Mouse (Mus musculus): ENCODE data around the gene Pa2g4.
"Not testable (repeated sequence)": the region's sequence is repeated elsewhere in the genome, so short reads cannot be mapped to it uniquely, and the experiment has no call there.

Pa2g4 gene

DNA sequence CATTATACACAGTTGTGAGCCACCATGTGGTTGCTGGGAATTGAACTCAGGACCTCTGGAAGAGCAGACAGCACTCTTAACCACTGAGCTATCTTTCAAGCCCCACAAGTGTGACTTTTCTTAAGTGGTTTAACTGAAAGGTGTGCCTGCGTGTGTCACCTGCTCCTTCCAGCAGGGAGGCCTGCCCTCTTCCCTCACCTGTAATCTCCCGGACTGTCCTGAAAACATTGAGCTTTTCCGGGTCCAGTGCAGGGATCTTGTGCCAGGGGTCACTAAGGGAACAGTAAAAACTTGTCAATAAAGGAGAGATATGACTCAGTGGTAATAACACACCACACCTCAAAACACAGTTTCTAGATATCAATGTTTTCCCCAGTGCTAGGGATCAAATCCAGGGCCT is 13.5 kb upstream of the Pa2g4 start:
- DNase-seq (ENCODE audit: low spot score in 2 of 2), result no peak

DNA sequence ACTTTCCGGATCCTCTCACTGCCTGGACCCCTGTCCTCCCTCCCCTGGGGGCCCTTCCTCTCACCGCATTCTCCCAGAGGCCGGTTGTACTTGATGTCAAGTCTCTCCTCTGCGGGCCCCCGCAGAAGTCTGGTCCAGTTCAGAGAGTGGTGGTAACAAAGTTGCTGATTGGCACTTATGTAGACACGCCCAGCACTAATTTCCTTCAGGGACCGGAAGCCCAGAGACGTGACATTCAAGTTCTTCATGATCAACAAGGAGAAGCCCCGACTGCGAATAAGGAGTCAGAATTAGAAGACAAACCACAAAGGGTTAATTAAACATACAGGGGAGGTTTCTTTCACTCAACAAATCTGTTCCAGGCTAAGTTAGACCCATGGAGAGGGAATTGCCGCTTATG is 12.5 kb upstream of the Pa2g4 start:
- no peak for DNase-seq (ENCODE audit: low spot score in 2 of 2)

DNA sequence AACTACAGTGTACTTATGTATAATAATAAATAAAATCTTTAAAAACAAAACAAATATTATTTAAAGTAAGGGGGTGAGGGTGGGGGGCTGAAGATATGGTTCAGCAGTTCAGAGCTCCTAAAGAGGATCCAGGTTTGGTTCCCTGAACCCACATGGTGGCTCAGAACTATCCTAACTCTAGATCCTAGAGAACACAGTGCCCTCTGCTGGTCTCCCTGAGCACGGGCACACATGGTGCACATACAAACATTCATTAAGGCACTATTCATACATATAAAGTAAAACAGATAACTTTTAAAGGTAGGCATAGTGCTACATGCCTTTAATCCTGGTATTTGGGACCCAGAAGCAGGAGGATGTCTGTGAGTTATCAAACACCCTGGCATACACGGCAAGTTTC is 9.3 kb upstream of the Pa2g4 start:
- no peak for DNase-seq (ENCODE audit: low spot score in 2 of 2)

DNA sequence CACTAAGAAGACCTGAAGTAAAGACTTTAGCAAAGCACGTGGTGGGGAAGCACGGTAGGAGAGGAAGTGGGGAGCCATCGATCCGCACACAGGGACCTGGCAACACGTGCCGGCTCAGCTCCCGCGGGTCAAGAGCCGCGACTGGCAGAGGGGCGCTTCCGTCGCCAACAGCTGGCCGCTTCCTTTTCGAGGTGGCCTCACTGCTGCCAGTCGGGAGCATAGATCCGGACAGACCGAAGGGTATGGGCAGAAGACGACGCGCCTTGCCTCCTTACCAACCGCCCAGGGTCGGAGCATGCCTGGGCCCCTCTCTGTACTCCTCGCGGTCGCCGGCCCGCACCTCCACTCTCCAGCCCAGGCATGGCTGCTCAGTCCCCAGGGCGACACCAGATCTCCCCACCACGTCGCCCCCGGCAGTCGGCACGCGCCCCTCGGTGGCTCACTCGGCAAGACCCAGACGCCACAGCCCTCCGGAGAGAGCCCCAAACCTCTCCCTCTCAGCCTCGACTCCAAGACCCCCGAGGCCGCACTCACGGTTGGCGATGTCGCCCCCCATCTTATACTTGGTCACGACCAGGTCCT is 490 bp downstream of the Pa2g4 start:
- no peak for DNase-seq (ENCODE audit: low spot score in 2 of 2)

DNA sequence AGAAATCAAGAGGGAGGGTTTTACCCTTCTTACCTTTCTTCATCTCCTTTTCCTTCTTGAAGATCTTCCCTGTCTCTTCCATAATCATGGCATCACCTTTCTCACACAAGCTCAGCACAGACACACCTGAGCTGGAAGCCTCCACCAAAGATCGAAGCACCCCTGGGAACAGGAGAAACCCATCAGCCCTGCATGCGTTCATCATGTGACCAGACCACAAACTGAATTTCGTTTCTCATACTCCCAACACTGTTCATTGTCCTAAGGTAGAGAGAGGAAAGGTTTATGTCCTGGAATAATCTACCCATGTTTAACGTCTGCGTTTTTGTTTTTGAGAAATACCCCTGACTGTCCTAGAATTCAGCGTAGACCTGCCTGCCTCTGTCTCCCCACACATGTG is 2.2 kb downstream of the Pa2g4 start:
- DNase-seq (ENCODE audit: low spot score in 2 of 2), result no peak

DNA sequence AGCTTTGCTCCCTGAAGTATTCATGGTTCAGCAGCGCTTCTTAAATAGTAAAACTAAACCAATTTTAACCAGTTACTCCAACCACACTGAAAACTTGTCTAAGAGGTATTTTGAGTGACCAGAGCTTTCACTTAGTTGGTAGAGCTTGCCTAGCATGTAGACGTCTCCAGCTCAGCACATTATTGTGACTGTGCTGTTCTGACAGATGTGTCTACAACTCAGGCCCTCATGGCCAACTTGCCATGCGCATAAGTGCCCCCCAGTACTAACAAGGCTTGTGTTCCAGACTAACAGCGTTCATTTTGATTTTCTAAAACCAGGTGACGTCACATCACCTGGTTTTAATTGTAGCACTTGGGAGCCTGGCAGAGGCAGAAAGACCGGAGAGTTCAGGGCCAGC is 8.8 kb downstream of the Pa2g4 start:
- no peak for DNase-seq (ENCODE audit: low spot score in 2 of 2)

DNA sequence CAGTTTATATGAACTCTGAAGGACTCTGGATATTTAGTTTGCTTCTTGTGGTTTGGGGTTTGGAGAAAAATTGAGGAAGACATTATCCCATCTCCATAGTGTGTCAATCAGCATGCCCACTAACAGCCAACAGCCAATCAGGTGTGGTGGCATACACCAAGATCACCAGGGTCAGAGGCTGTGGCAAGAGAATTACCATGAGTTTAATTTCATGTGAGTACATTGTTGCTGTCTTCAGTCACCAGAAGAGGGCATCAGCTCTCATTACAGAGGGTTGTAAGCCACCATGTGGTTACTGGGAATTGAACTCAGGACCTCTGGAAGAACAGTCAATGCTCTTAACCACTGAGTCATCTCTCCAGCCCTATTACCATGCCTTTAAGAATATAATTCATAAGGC is 9.5 kb downstream of the Pa2g4 start:
- no peak for DNase-seq (ENCODE audit: low spot score in 2 of 2)

DNA sequence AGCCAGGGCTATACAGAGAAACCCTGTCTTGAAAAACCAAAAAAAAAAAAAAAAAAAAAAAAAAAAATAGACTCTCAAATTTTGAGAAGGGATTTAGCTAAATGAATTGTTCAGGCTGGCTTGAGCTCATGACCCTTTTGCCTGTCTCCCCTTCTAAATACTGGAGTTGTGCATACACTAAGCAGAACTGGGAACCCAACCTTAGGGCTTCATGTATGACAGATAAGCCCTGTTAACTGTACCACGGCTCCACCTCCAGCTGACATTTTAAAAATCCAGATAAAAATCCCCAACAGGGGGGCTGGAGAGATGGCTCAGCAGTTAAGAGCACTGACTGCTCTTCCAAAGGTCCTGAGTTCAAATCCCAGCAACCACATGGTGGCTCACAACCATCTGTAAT is 10.2 kb downstream of the Pa2g4 start:
- DNase-seq (ENCODE audit: low spot score in 2 of 2), result not testable (repeated sequence)

DNA sequence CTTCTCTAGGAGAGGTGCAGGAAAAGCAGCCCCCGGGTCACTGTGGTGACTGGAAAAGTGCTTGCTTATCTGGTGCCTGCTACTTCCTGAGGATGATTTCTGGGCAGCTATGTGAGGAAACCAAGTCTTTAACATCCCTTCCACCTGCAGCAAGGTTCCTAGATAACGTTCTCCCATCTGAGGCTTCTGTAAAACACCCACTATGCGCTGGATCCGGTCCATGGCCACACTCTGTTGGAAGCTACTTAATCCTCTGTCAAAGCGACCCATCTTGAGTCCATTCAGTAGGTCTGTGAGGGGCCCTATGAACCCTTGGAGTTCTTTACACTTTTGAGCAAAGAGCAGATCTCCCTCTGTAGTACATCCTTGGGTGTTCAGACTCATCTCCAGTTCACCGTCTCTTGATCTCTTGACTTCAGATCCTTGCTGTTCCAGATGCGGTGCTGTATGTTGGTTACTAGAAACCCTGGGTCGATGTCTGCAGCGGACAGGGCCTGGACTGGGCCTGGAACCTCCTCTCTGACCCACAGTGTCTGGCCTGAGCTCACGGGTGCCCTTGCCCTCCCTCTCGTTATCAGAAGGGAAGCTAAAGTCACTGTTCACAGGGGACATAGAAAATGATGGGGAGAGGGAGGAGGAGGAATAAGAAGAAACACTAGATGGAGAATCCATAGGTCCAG is 15.5 kb downstream of the Pa2g4 start:
- DNase-seq (ENCODE audit: low spot score in 2 of 2), result not testable (repeated sequence)

DNA sequence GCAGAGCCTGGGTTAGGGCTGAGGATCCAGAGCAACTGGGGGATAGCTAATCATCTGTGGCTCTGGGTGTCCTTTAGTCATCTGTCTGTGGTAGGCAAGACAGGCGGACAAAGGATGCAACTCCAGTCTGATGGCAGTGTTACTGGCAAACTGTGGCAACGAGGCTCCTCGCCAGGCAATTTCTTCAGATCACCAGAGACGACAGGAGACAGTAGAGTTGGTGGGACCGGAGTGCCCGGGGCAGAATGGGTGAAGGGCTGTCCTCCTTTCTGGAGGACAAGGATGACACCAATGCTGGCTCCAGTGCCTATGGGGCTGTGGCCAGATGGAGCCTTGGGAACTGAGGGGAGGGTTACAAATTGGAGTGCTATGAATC is 16.1 kb downstream of the Pa2g4 start:
- not testable (repeated sequence) for DNase-seq (ENCODE audit: low spot score in 2 of 2)

DNA sequence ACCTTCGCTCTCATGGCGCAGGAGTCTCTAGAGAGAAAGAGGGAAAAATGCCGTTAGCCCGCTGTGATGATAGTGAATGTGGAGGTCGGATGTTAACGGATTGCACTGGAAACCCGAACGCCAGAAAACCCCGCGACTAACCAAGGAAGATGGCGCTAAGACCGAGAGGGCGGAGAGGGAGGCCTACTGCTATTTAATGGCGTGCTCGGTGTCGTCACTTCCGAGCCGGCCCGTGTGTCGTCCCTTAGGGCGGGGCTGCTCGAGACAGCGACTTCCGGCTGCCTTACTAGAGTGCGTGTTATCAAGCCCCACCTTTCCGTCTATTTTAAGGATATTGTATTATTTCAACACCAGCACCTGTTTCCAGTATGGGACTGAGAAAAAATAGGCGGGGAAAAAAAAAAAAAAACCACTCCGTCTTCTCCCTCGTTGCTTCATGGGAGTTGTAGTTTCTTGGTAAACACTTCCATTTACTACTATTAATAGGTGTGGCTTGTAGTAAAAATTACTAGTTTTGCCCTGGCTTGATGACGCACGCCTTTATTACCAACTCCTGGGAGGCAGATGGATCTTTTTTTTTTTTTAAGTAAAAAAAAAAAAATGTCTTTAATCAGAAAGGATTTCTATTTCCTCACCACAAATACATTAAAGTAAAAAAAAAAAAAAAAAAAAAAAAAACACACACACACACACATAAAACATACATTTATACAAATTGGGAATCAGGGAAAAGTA is 16.7 kb downstream of the Pa2g4 start, which contains the start of gene Rpl41:
Gene Rpl41, minus strand, starts transcription at position 359 of the 735 bp plus-strand sequence.
- DNase-seq (ENCODE audit: low spot score in 2 of 2), result peak; percentile 89 to 93

DNA sequence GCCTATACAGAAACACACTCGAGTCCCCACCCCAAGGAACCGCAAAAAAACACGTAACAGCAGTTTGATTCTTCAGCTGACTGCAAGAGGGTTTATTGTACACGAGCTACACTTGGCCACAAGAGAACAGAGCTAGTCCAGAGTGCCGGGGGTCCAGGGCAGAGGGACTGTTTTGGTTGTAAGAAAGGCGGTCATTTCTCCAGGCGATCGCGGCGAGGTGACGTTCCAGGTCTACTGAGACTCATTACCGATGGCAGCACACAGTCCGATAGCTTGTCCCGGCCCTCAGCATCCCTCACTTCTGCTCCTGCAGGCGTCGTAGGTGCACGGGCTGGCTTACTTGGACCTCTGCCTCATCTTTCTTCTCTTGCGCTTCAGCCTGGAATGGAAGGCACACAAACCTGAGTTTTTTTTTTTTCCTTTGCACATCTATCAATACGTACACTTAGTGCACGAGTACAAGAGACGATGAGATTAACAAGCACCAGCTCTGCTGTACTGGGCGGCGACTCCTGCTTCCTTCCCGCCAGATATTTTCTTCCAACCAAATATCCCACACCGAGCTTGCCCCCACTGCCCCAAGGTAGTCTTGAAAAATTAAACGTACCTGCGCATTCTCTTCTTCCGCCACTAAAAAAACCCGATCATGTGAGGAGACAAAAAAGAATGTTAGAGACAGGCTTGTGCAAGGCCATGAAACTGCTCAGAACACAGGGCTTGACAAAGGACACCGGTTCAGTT is 17.6 kb downstream of the Pa2g4 start:
- not testable (repeated sequence) for DNase-seq (ENCODE audit: low spot score in 2 of 2)

DNA sequence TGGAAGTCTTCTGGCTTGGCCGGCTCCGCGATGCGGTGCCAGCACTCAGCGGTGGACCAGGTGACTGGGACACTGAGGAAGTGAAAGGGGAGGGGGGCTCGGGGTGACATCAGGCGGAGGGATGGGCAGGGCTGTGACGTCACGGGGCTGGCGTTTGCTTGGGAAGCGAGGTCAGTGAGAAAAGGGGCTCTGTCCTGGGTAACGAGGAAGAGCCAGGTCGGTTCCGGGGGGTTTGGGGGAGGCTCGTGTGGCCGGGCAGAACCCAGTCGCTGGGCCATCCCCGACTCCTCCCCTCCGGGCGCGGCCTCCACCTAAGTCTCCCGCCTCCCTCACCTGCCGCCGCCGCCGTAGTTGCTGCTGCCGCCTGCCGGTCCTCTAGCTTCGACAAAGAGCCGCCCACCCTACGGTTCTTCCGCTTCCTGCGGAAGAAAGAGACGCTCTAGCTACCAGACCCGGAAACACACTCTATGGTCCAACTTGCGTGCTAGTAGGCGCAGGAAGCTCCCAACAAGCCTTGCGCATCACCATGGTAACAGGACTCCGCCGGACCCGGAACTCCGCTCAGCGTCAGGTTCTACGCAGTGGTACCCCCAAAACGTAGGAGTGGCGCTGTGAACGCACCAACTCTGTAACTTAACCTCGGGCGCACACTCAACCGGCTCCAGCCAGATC is 18.3 kb downstream of the Pa2g4 start, which contains the start of gene Zc3h10:
Gene Zc3h10, minus strand, starts transcription at position 414 of the 672 bp plus-strand sequence.
- DNase-seq (ENCODE audit: low spot score in 2 of 2), result peak; percentile 91 to 92

DNA sequence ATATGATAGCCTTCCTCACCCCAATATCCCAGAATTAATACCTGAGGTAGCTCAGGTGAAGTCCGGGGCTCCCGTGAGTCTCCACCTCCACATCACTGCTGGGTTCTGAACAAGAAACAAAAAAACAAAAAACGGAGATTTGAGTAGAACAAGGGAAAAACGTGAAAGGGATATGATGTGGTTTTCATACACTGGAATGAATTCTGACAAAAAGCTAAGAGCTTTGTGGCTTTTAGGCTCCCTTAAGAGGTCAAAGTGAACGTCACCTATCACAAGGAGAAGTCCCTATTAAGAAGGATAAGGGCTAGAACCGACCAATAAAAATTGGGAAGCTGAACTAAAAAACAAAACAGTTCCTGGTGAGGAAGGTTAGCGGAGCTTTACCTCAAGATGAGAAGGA is 19.0 kb downstream of the Pa2g4 start:
- DNase-seq (ENCODE audit: low spot score in 2 of 2), result no peak

DNA sequence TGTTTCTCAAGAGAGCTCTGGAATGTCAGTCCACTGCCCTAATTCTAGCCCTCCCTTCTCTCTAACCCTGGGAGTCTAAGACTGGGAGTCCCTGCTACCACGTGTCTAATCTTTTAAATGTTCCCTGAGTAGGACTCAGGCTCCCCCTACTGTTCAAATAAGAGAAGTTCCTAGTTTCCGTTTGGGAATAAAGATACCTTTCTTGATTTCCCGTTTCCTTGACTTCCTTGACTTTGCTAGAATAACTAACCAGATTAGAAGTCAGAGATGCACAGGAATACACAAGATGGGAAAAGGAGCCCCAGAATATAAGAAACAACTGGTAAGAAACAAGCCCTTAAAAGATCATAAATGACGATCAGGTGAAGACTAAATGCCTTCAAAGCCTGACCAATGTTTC is 19.4 kb downstream of the Pa2g4 start:
- DNase-seq (ENCODE audit: low spot score in 2 of 2), result no peak

DNA sequence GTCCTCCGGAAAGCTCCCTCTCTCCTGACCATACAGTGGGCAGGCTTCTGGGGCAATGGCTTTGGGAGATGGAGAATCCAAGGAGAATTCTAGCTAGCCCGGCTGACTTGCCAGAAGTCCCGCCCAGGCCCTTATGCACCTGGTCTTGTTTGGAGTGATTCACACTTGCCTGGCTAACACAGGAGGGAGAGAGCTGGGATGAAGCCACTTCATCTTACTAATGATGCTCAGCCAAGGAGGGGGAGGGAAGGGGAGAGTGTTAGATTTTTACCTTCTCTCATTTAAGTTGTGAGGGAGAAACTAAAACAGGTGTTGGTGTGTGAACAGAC is 20.3 kb downstream of the Pa2g4 start:
- DNase-seq (ENCODE audit: low spot score in 2 of 2), result no peak

DNA sequence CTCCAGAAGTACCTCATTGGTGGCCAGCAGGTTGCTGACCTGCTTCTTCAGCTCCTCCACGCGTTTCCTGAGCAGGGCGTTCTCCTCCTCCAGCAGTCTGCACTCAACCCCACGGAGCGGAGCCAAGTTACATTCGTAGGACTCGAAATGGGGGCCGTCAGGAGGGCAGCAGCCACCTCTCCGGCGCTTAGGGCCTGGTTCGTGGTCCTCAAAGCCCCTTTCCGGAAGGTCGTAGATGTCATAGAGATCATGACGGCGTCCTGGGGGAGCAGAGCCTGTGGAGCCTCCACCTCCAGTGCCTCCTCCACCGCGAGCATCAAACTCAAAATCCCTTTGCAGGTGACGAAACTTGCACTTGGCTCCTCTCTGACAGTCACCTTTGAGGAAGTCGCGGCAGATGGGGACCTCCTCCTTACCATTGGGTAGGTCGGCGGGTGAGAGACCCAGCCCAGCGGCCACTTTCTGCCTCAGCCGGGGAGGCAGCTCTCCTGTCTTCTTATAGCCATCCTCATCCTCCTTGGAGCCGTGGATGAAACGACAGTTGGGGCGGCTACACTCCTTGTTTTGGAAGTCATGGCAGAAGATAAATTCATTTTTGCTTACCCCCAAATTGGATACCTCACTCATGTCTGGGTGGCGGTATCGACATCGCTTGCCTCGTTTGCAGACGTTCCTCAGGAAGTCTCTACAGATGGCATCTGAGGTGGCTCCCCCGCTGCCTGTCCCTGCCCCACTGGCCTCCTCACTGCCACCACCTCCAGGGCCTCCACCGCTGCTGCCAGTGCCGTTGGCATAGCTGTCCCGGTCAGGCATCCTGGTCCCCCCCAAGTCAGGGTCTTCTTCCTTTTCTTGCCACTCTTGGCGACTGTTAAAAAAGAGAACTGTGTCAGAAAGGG is 20.9 kb downstream of the Pa2g4 start:
- no peak for DNase-seq (ENCODE audit: low spot score in 2 of 2)

DNA sequence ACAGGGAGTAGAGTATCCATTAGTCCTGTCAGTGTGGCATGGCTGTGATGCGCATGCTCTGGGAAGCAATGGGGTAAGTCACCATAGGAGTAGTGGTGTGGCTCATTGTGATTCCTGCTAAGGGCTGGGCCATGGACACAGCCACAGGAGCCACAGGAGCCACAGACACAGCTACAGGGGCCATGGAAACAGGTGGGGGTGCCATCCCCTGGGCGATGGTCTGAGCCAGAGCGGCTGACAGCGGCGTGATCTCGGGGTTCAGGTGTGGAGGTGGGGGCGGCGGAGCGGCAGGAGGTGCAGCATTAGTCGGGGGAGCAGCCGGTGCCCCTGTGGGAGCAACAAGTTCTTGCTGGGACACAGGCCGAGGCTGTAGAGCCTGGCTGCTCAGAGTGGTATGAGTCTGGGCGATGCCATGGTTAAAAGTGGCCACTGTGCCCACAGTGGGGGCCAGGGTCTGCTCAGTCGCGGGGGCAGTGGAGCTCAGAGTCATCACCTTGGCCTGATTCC is 21.6 kb downstream of the Pa2g4 start:
- no peak for DNase-seq (ENCODE audit: low spot score in 2 of 2)

DNA sequence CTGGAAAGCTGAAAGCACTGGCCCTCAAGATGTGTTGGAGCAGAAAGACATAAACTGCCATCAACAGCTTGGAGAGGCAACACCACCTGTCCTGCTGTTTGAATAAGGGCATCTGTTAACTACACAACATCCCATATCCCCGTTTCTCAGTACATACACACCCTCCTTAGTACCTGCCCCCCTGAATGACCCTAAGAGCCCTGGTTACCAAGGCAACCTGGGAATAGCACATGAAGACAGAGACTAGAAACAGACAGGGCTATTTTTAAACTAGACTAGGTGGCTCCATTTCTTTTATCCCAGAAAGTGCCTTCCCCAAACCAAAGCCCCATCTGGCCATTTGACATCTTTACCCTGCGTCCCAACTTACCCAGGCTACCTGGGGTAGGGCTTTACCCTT is 22.7 kb downstream of the Pa2g4 start:
- no peak for DNase-seq (ENCODE audit: low spot score in 2 of 2)

DNA sequence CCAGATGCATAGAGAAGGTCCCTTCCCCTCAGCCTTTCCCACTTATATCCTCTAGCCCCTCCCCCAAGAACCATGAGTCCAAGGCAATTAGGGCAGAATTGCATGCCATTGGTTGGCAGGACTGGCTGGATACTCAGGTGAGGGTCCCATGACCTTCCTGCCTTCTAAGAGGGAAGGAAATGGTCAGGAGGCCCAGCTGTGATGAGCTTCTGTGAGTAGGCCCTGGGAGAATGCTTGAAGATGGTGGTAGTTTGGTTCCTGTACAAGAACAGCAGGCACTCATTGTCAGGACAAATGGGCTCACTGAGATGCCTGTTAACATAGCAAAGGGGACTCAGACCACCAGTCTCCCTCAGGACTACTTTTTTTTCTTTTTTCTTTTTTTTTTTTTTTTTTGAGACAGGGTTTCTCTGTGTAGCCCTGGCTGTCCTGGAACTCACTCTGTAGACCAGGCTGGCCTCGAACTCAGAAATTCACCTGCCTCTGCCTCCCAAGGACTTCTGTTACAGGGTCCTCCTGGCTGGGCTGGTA is 27.4 kb downstream of the Pa2g4 start:
- DNase-seq (ENCODE audit: low spot score in 2 of 2), result no peak
